Mouse (Mus musculus): Measurements from ENCODE around the gene Tns3. TPM values are rescaled to one million over a fixed set of nuclear protein-coding genes. Genes with fewer than 3 reads are reported as not detected.

Gene Tns3
- polyA plus RNA-seq, 1 experiment: 23.4 TPM

DNA sequence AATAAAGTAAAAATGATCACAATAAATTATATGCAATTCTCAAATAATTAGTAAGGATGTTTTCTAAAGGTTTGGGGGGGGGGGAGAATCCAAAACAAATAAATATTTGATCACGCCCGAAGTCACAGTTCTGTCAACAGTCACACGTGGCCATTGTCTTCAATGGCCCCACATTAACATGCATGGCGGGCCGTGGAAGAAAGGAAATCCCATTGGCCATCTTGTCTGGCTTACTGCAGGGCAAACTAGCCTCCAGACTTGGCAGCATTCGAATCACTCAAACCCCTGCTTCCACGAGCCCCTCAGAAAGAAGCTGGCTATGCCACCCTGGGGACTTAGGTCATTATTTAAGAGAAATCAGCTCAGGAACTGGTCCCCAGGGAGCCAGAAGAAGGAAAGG lies 95.5 kb downstream of the Tns3 start:
- Histone ChIP-seq H3K36me3 (ENCODE audit: control insufficient read depth, insufficient read depth) (peaks cover 5% of the 10 kb centered on the region), H3K27me3 (ENCODE audit: control insufficient read depth, insufficient read depth, insufficient read length) (no peaks in the 10 kb centered on the region)
- TF ChIP-seq MYOD1 (IDR thresholded peaks at IDR 0.05; ENCODE audit: control insufficient read depth in 1 of 3, insufficient read length in 2 of 3, low read depth in 2 of 3) (no peak), MAX (IDR thresholded peaks at IDR 0.05; ENCODE audit: low read depth) (no peak)

GRCm38 (mm10) chr11:8566250-8566853 lies 98.0 kb downstream of the Tns3 start:
- no peak overlapping the region for H3ac ChIP-seq (ENCODE audit: control insufficient read depth, insufficient read length)
- peaks cover 5% of the 10 kb centered on the region for H3K36me3 ChIP-seq (ENCODE audit: control insufficient read depth, insufficient read depth)
- no peak overlapping the region for H3K4me2 ChIP-seq (ENCODE audit: low read depth)
- H3K27me3 ChIP-seq (ENCODE audit: control insufficient read depth, insufficient read depth, insufficient read length): no peaks in the 10 kb centered on the region
- TF ChIP-seq TCF3 (IDR thresholded peaks at IDR 0.05; ENCODE audit: insufficient read length, low read depth): no peak
- H3K4me3 ChIP-seq: no peak overlapping the region
- peaks cover 15% of the 10 kb centered on the region for H3K79me2 ChIP-seq (ENCODE audit: control insufficient read depth, insufficient read depth)

More for the DNA sequence above, 95.5 kb downstream of the Tns3 start:
- no peak overlapping the region for H3K4me3 ChIP-seq
- H3ac ChIP-seq (ENCODE audit: control insufficient read depth, insufficient read length): no peak overlapping the region
- H3K79me2 ChIP-seq (ENCODE audit: control insufficient read depth, insufficient read depth): peaks cover 18% of the 10 kb centered on the region
- H3K4me2 ChIP-seq (ENCODE audit: low read depth): peak overlapping the region; percentile 64

DNA sequence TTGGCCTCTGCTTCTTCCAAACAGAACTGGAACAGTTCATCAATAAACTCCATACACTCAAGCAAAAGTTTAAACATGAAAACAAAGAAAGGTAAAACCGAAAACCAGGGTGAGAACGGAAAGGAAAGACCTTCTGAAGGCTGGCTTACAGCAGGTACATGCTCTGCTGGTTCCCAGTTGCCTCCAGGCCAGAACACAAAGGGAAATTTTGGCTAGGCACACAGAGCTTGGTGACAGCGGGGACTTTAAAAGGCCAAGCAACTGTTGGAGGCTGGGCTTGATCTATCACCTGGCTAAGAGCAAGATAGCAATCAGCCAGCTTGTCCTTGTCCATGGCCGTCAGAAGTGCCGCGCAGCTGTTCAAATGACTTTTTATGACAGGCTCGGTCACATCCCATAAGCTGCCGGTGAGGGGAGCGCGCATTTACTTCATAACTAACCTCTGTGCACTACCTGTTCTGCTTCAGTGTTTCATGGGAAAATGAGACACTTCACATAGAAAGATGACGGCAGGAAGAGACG lies 105.5 kb downstream of the Tns3 start:
- Histone ChIP-seq H3K4me2 (ENCODE audit: low read depth) (no peak overlapping the region), H3K27me3 (ENCODE audit: control insufficient read depth, insufficient read depth, insufficient read length) (no peaks in the 10 kb centered on the region), H3K36me3 (ENCODE audit: control insufficient read depth, insufficient read depth) (no peaks in the 10 kb centered on the region), H3ac (ENCODE audit: control insufficient read depth, insufficient read length) (no peak overlapping the region), H3K4me3 (no peak overlapping the region), H3K79me2 (ENCODE audit: control insufficient read depth, insufficient read depth) (peaks cover 17% of the 10 kb centered on the region)
- TF ChIP-seq CEBPB (IDR thresholded peaks at IDR 0.05; ENCODE audit: insufficient read depth, poor library complexity, severe bottlenecking) (no peak), TCF12 (IDR thresholded peaks at IDR 0.05; ENCODE audit: insufficient read depth, poor library complexity, severe bottlenecking) (no peak), POLR2A (IDR thresholded peaks at IDR 0.05; ENCODE audit: insufficient read length, low read depth) (no peak), SRF (IDR thresholded peaks at IDR 0.05; ENCODE audit: control insufficient read depth, insufficient read length, low read depth) (no peak), MYOD1 (IDR thresholded peaks at IDR 0.05; ENCODE audit: control insufficient read depth in 1 of 3, insufficient read length in 2 of 3, low read depth in 2 of 3) (no peak), REST (IDR thresholded peaks at IDR 0.05; ENCODE audit: insufficient read depth, insufficient read length) (no peak), MAX (IDR thresholded peaks at IDR 0.05; ENCODE audit: low read depth) (no peak), MYOG (IDR thresholded peaks at IDR 0.05; ENCODE audit: control insufficient read depth in 1 of 3, insufficient read depth in 1 of 3, insufficient read length in 2 of 3, low read depth in 2 of 3) (peak in 1 of 3 experiments; percentile 23), E2F4 (IDR thresholded peaks at IDR 0.05; ENCODE audit: insufficient read depth) (no peak)

GRCm38 (mm10) chr11:8558258-8558657 lies 106.1 kb downstream of the Tns3 start:
- H3K27me3 ChIP-seq (ENCODE audit: control insufficient read depth, insufficient read depth, insufficient read length): no peaks in the 10 kb centered on the region
- no peak overlapping the region for H3K4me2 ChIP-seq (ENCODE audit: low read depth)
- H3ac ChIP-seq (ENCODE audit: control insufficient read depth, insufficient read length): no peak overlapping the region
- no peaks in the 10 kb centered on the region for H3K36me3 ChIP-seq (ENCODE audit: control insufficient read depth, insufficient read depth)
- H3K4me3 ChIP-seq: no peak overlapping the region
- H3K79me2 ChIP-seq (ENCODE audit: control insufficient read depth, insufficient read depth): peaks cover 17% of the 10 kb centered on the region
- TF ChIP-seq TCF12 (IDR thresholded peaks at IDR 0.05; ENCODE audit: insufficient read depth, poor library complexity, severe bottlenecking) (no peak), MYOD1 (IDR thresholded peaks at IDR 0.05; ENCODE audit: control insufficient read depth in 1 of 3, insufficient read length in 2 of 3, low read depth in 2 of 3) (no peak), POLR2A (IDR thresholded peaks at IDR 0.05; ENCODE audit: insufficient read length, low read depth) (no peak), CEBPB (IDR thresholded peaks at IDR 0.05; ENCODE audit: insufficient read depth, poor library complexity, severe bottlenecking) (no peak), REST (IDR thresholded peaks at IDR 0.05; ENCODE audit: insufficient read depth, insufficient read length) (no peak), USF1 (IDR thresholded peaks at IDR 0.05; ENCODE audit: low read depth) (no peak), MAX (IDR thresholded peaks at IDR 0.05; ENCODE audit: low read depth) (no peak), SRF (IDR thresholded peaks at IDR 0.05; ENCODE audit: control insufficient read depth, insufficient read length, low read depth) (no peak)

- H3K36me3 ChIP-seq (ENCODE audit: control insufficient read depth, insufficient read depth): no peaks in the 10 kb centered on the region
- no peaks in the 10 kb centered on the region for H3K27me3 ChIP-seq (ENCODE audit: control insufficient read depth, insufficient read depth, insufficient read length)
- no peak overlapping the region for H3K4me3 ChIP-seq
- H3K4me2 ChIP-seq (ENCODE audit: low read depth): peak overlapping the region; percentile 51
- peaks cover 17% of the 10 kb centered on the region for H3K79me2 ChIP-seq (ENCODE audit: control insufficient read depth, insufficient read depth)
- TF ChIP-seq POLR2A (IDR thresholded peaks at IDR 0.05; ENCODE audit: insufficient read length, low read depth) (no peak), CEBPB (IDR thresholded peaks at IDR 0.05; ENCODE audit: insufficient read depth, poor library complexity, severe bottlenecking) (no peak), TCF3 (IDR thresholded peaks at IDR 0.05; ENCODE audit: insufficient read length, low read depth) (peak; percentile 61), SRF (IDR thresholded peaks at IDR 0.05; ENCODE audit: control insufficient read depth, insufficient read length, low read depth) (no peak), MAX (IDR thresholded peaks at IDR 0.05; ENCODE audit: low read depth) (no peak), POLR2AphosphoS2 (IDR thresholded peaks at IDR 0.05; ENCODE audit: insufficient read length, low read depth) (no peak), MYOG (IDR thresholded peaks at IDR 0.05; ENCODE audit: control insufficient read depth in 1 of 3, insufficient read depth in 1 of 3, insufficient read length in 2 of 3, low read depth in 2 of 3) (peak; percentile 94 to 99 (median 97)), MYOD1 (IDR thresholded peaks at IDR 0.05; ENCODE audit: control insufficient read depth in 1 of 3, insufficient read length in 2 of 3, low read depth in 2 of 3) (peak; percentile 69 to 95 (median 92)), USF1 (IDR thresholded peaks at IDR 0.05; ENCODE audit: low read depth) (no peak), E2F4 (IDR thresholded peaks at IDR 0.05; ENCODE audit: insufficient read depth) (no peak), TCF12 (IDR thresholded peaks at IDR 0.05; ENCODE audit: insufficient read depth, poor library complexity, severe bottlenecking) (peak; percentile 86), REST (IDR thresholded peaks at IDR 0.05; ENCODE audit: insufficient read depth, insufficient read length) (no peak)
- H3ac ChIP-seq (ENCODE audit: control insufficient read depth, insufficient read length): no peak overlapping the region
Measured at GRCm38 (mm10) chr11:8557006-8557405, 107.3 kb downstream of the Tns3 start.
